ENCODE assay signal across 19 mouse cellular contexts in genomic region chr7:127218670-127219069, GRCm38 (mm10). TPM values are rescaled to one million over a fixed set of nuclear protein-coding genes. Genes with fewer than 3 reads are reported as not detected.
DNase-seq lines count a peak whose midpoint lies in the region; ATAC-seq and TF ChIP-seq lines count a peak whose summit lies in the region.
"Had no signal": no experiment of that assay in that cellular context is flagged by ENCODE, and none has a peak within 500 bp of the region (broad histone marks: within the 10 kb centered on the region; RNA-seq: fewer than 3 reads in every experiment).

No protein-coding gene starts in this region.

- ATAC-seq in heart, embryonic 13.5 days (ENCODE audit: extremely low read depth, insufficient number of reproducible peaks, low FRiP score, low TSS enrichment): no peak
- peak; percentile 20; the same call in 1 of the 2 replicates for ATAC-seq in megakaryocyte, adult 5-6 weeks (ENCODE audit: poor library complexity, severe bottlenecking)
- ATAC-seq: intestine, embryonic 16.5 days; lung, postnatal 0 days had no signal

- H3K9me3 ChIP-seq in heart, embryonic 13.5 days: no peaks in the 10 kb centered on the region
- H3K9me3 ChIP-seq in ES-Bruce4 (replicated peaks; ENCODE audit: control insufficient read depth, insufficient read depth, low read length, poor library complexity, severe bottlenecking): no peaks in the 10 kb centered on the region
- peaks cover 3% of the 10 kb centered on the region; the same call in 1 of the 2 replicates for H3K9me3 ChIP-seq in erythroblast, embryonic 14.5 days (ENCODE audit: control insufficient read depth, low read length)
- no peaks in the 10 kb centered on the region for H3K9me3 ChIP-seq in limb, embryonic 10.5 days (replicated peaks)
- H3K9me3 ChIP-seq: embryonic facial prominence, embryonic 10.5 days; forebrain, embryonic 12.5 days; limb, embryonic 12.5 days; midbrain, embryonic 12.5 days; stomach, embryonic 15.5 days had no signal

- H3K36me3 ChIP-seq in heart, embryonic 13.5 days: no peaks in the 10 kb centered on the region
- no peaks in the 10 kb centered on the region for H3K36me3 ChIP-seq in heart, adult 2 months (ENCODE audit: control insufficient read depth, insufficient read depth, low read length)
- peaks cover 4% of the 10 kb centered on the region; the same call in 1 of the 2 replicates for H3K36me3 ChIP-seq in ES-Bruce4 (ENCODE audit: control insufficient read depth, insufficient read depth, low read length, poor library complexity, severe bottlenecking)
- peaks cover 28% of the 10 kb centered on the region for H3K36me3 ChIP-seq in erythroblast, embryonic 14.5 days (ENCODE audit: control insufficient read depth)
- H3K36me3 ChIP-seq in limb, embryonic 10.5 days: peaks cover 17% of the 10 kb centered on the region
- H3K36me3 ChIP-seq: stomach, embryonic 15.5 days had no signal

- TF ChIP-seq POLR2A in heart, adult 2 months (IDR thresholded peaks at IDR 0.05; ENCODE audit: insufficient read depth, low read depth, low read length): no peak
- no peak for TF ChIP-seq POLR2A in ES-Bruce4 (IDR thresholded peaks at IDR 0.05; ENCODE audit: insufficient read depth, low read length)

- TF ChIP-seq CTCF in heart, adult 2 months (IDR thresholded peaks at IDR 0.05): no peak
- no peak for TF ChIP-seq CTCF in ES-Bruce4 (IDR thresholded peaks at IDR 0.05; ENCODE audit: low read depth, low read length)

- DNase-seq in heart, adult 2 months: no peak
- DNase-seq in left cerebral cortex, adult 11 months (ENCODE audit: low spot score): no peak
- no peak for DNase-seq in testis, postnatal 14 days (ENCODE audit: low spot score)
- no peak for DNase-seq in limb, embryonic 10.5 days (ENCODE audit: low spot score)
- DNase-seq: adrenal gland, postnatal 10 days; cerebellum, postnatal 14 days; kidney, postnatal 25 days; right cerebral cortex, postnatal 25 days had no signal

- H3K4me3 ChIP-seq in heart, embryonic 13.5 days: no peak overlapping the region
- no peak overlapping the region for H3K4me3 ChIP-seq in heart, adult 2 months
- peak overlapping the region; percentile 61 for H3K4me3 ChIP-seq in ES-Bruce4 (ENCODE audit: low read depth, low read length)
- peak overlapping the region; percentile 50 for H3K4me3 ChIP-seq in erythroblast, embryonic 14.5 days (replicated peaks)
- H3K4me3 ChIP-seq in limb, embryonic 10.5 days: no peak overlapping the region
- H3K4me3 ChIP-seq: embryonic facial prominence, embryonic 10.5 days; forebrain, embryonic 12.5 days; limb, embryonic 12.5 days; midbrain, embryonic 12.5 days; stomach, embryonic 15.5 days had no signal

- TF ChIP-seq EP300 in heart, adult 2 months (IDR thresholded peaks at IDR 0.05; ENCODE audit: insufficient read depth, low read depth, low read length): no peak
- no peak for TF ChIP-seq EP300 in ES-Bruce4 (IDR thresholded peaks at IDR 0.05; ENCODE audit: insufficient read depth, low read depth, low read length)

- H3K4me2 ChIP-seq in heart, embryonic 13.5 days: no peak overlapping the region
- H3K4me2 ChIP-seq: forebrain, embryonic 12.5 days; limb, embryonic 12.5 days; midbrain, embryonic 12.5 days; stomach, embryonic 15.5 days had no signal

- H3K79me2 ChIP-seq in heart, adult 2 months (replicated peaks; ENCODE audit: control insufficient read depth, insufficient read depth, low read length): no peaks in the 10 kb centered on the region

- H3K27ac ChIP-seq in heart, embryonic 13.5 days (replicated peaks): peak overlapping the region; percentile 84; the same call in 1 of the 2 replicates
- no peak overlapping the region for H3K27ac ChIP-seq in heart, adult 2 months
- peak overlapping the region; percentile 62 for H3K27ac ChIP-seq in ES-Bruce4 (ENCODE audit: insufficient read depth, low read length)
- H3K27ac ChIP-seq in limb, embryonic 10.5 days: no peak overlapping the region
- H3K27ac ChIP-seq: embryonic facial prominence, embryonic 10.5 days; forebrain, embryonic 12.5 days; limb, embryonic 12.5 days; midbrain, embryonic 12.5 days; stomach, embryonic 15.5 days had no signal

- peaks cover 47% of the 10 kb centered on the region for H3K4me1 ChIP-seq in heart, embryonic 13.5 days
- peaks cover 3% of the 10 kb centered on the region for H3K4me1 ChIP-seq in heart, adult 2 months (ENCODE audit: control insufficient read depth, insufficient read depth, low read length)
- no peaks in the 10 kb centered on the region for H3K4me1 ChIP-seq in ES-Bruce4 (ENCODE audit: control insufficient read depth, insufficient read depth, low read length)
- H3K4me1 ChIP-seq in erythroblast, embryonic 14.5 days (ENCODE audit: control insufficient read depth): peaks cover 86% of the 10 kb centered on the region
- H3K4me1 ChIP-seq in limb, embryonic 10.5 days: peaks cover 31% of the 10 kb centered on the region
- H3K4me1 ChIP-seq: midbrain, embryonic 12.5 days had no signal

- 83% methylated on average over 4 of the region's 4 CpGs for WGBS in heart, embryonic 13.5 days
- WGBS in heart, adult 2 months: 86% methylated on average over 4 of the region's 4 CpGs
- 93% methylated on average over 4 of the region's 4 CpGs for WGBS in limb, embryonic 10.5 days

- 0 out of 2 replicates have a peak, but pooled peaks cover 6% of the 10 kb centered on the region for H3K27me3 ChIP-seq in heart, embryonic 13.5 days (replicated peaks)
- H3K27me3 ChIP-seq in heart, adult 2 months (ENCODE audit: control insufficient read depth, insufficient read depth, low read length): no peaks in the 10 kb centered on the region
- no peaks in the 10 kb centered on the region for H3K27me3 ChIP-seq in ES-Bruce4 (ENCODE audit: control insufficient read depth, insufficient read depth, low read length, poor library complexity, severe bottlenecking)
- no peaks in the 10 kb centered on the region for H3K27me3 ChIP-seq in erythroblast, embryonic 14.5 days (ENCODE audit: control insufficient read depth)
- H3K27me3 ChIP-seq in limb, embryonic 10.5 days (ENCODE audit: low read depth, poor library complexity, severe bottlenecking): peaks cover 13% of the 10 kb centered on the region
- H3K27me3 ChIP-seq: stomach, embryonic 15.5 days had no signal

- H3K9ac ChIP-seq in heart, embryonic 13.5 days: no peak overlapping the region
- H3K9ac ChIP-seq in heart, adult 2 months (ENCODE audit: low read depth, low read length): no peak overlapping the region
- peak overlapping the region; percentile 61 for H3K9ac ChIP-seq in ES-Bruce4 (ENCODE audit: low read depth, poor library complexity, severe bottlenecking)
- H3K9ac ChIP-seq: forebrain, embryonic 12.5 days; limb, embryonic 12.5 days; midbrain, embryonic 12.5 days; stomach, embryonic 15.5 days had no signal

- intact Hi-C loops in heart, adult 2 months (cut with DNase I): no loop called here

RNA-seq across cellular contexts. Expression of gene Mylpf, which starts 10.0 kb away (rescaled TPM):
- polyA plus RNA-seq in heart, embryonic 13.5 days (2015; fragmentation: Nextera tagmentation; extraction: Ambion mirVana): 17.0 and 24.9 TPM in 2 replicates
- 1 to 10 TPM; 3.5 TPM for total RNA-seq in heart, adult 2 months (2021)
- polyA plus RNA-seq in heart, adult 2 months (2012; rRNA removed): 0.74 and 1.1 TPM in 2 replicates
- 278 and 351 TPM in 2 replicates for polyA plus RNA-seq in ES-Bruce4 (2011; ENCODE audit: insufficient read depth, insufficient read length, low read depth, missing spikeins)
- 2.0 and 3.5 TPM in 2 replicates for polyA plus RNA-seq in erythroblast, embryonic 14.5 days (2012)
- 5.0 and 6.0 TPM in 2 replicates for total RNA-seq in megakaryocyte, adult 5-6 weeks (2015)
- total RNA-seq in megakaryocyte, adult 5-6 weeks (2017): 2.3 and 3.3 TPM in 2 replicates
- 8.8 and 13.1 TPM in 2 replicates for polyA plus RNA-seq in limb, embryonic 10.5 days (2016; fragmentation: Nextera tagmentation; extraction: Ambion mirVana)

RNA-seq across cellular contexts. Expression of gene Tbc1d10b, which starts 10.4 kb away (rescaled TPM):
- polyA plus RNA-seq in heart, embryonic 13.5 days (2015; fragmentation: Nextera tagmentation; extraction: Ambion mirVana): 18.0 and 18.2 TPM in 2 replicates
- 10 to 100 TPM; 20.5 to 22.0 TPM for total RNA-seq in heart, adult 2 months (2021)
- 13.6 and 17.4 TPM in 2 replicates for polyA plus RNA-seq in heart, adult 2 months (2012; rRNA removed)
- polyA plus RNA-seq in ES-Bruce4 (2011; ENCODE audit: insufficient read depth, insufficient read length, low read depth, missing spikeins): 42.8 and 55.5 TPM in 2 replicates
- polyA plus RNA-seq in erythroblast, embryonic 14.5 days (2012): 9.3 and 10.4 TPM in 2 replicates
- total RNA-seq in megakaryocyte, adult 5-6 weeks (2015): 27.0 and 27.4 TPM in 2 replicates
- total RNA-seq in megakaryocyte, adult 5-6 weeks (2017): 59.8 and 74.2 TPM in 2 replicates
- 32.1 and 34.8 TPM in 2 replicates for polyA plus RNA-seq in limb, embryonic 10.5 days (2016; fragmentation: Nextera tagmentation; extraction: Ambion mirVana)

RNA-seq across cellular contexts. Expression of gene Zfp553, which starts 14.2 kb away (rescaled TPM):
- 21.4 and 24.1 TPM in 2 replicates for polyA plus RNA-seq in heart, embryonic 13.5 days (2015; fragmentation: Nextera tagmentation; extraction: Ambion mirVana)
- total RNA-seq in heart, adult 2 months (2021): 1 to 10 TPM; 6.0 to 6.3 TPM
- 5.0 and 6.5 TPM in 2 replicates for polyA plus RNA-seq in heart, adult 2 months (2012; rRNA removed)
- 52.1 and 57.0 TPM in 2 replicates for polyA plus RNA-seq in ES-Bruce4 (2011; ENCODE audit: insufficient read depth, insufficient read length, low read depth, missing spikeins)
- 0.26 and 0.33 TPM in 2 replicates for polyA plus RNA-seq in erythroblast, embryonic 14.5 days (2012)
- total RNA-seq in megakaryocyte, adult 5-6 weeks (2015): 2.9 and 3.1 TPM in 2 replicates
- 5.9 and 9.7 TPM in 2 replicates for total RNA-seq in megakaryocyte, adult 5-6 weeks (2017)
- 74.2 and 74.9 TPM in 2 replicates for polyA plus RNA-seq in limb, embryonic 10.5 days (2016; fragmentation: Nextera tagmentation; extraction: Ambion mirVana)

RNA-seq across cellular contexts. Expression of gene Sept1, which starts 14.3 kb away (rescaled TPM):
- polyA plus RNA-seq in heart, embryonic 13.5 days (2015; fragmentation: Nextera tagmentation; extraction: Ambion mirVana): 23.1 and 23.2 TPM in 2 replicates
- 1 to 10 TPM; 2.5 to 4.7 TPM for total RNA-seq in heart, adult 2 months (2021)
- 6.2 and 13.0 TPM in 2 replicates for polyA plus RNA-seq in heart, adult 2 months (2012; rRNA removed)
- polyA plus RNA-seq in ES-Bruce4 (2011; ENCODE audit: insufficient read depth, insufficient read length, low read depth, missing spikeins): 210 and 229 TPM in 2 replicates
- polyA plus RNA-seq in erythroblast, embryonic 14.5 days (2012): 26.0 and 36.2 TPM in 2 replicates
- total RNA-seq in megakaryocyte, adult 5-6 weeks (2015): 36.2 and 36.8 TPM in 2 replicates
- 31.2 and 42.7 TPM in 2 replicates for total RNA-seq in megakaryocyte, adult 5-6 weeks (2017)
- polyA plus RNA-seq in limb, embryonic 10.5 days (2016; fragmentation: Nextera tagmentation; extraction: Ambion mirVana): 27.0 and 29.9 TPM in 2 replicates

RNA-seq across cellular contexts. Expression of gene Cd2bp2, which starts 22.8 kb away (rescaled TPM):
- polyA plus RNA-seq in heart, embryonic 13.5 days (2015; fragmentation: Nextera tagmentation; extraction: Ambion mirVana): 42.1 TPM in 2 replicates
- 10 to 100 TPM; 33.4 to 35.2 TPM for total RNA-seq in heart, adult 2 months (2021)
- polyA plus RNA-seq in heart, adult 2 months (2012; rRNA removed): 18.2 and 26.9 TPM in 2 replicates
- 98.6 and 120 TPM in 2 replicates for polyA plus RNA-seq in ES-Bruce4 (2011; ENCODE audit: insufficient read depth, insufficient read length, low read depth, missing spikeins)
- polyA plus RNA-seq in erythroblast, embryonic 14.5 days (2012): 6.9 and 9.2 TPM in 2 replicates
- total RNA-seq in megakaryocyte, adult 5-6 weeks (2015): 16.1 and 19.0 TPM in 2 replicates
- total RNA-seq in megakaryocyte, adult 5-6 weeks (2017): 51.8 and 57.5 TPM in 2 replicates
- 85.9 and 94.0 TPM in 2 replicates for polyA plus RNA-seq in limb, embryonic 10.5 days (2016; fragmentation: Nextera tagmentation; extraction: Ambion mirVana)

Comparison
In these comparisons a context has a peak if more than half of its experiments do, and no peak if none do; other contexts are left out.
1. H3K27ac ChIP-seq: peak in heart, embryonic 13.5 days (single experiment) and ES-Bruce4 (single experiment); none in heart, adult 2 months (single experiment) and limb, embryonic 10.5 days (single experiment).
2. H3K4me3 ChIP-seq: peak in ES-Bruce4 (single experiment) and erythroblast, embryonic 14.5 days (single experiment); none in heart, embryonic 13.5 days (single experiment), heart, adult 2 months (single experiment) and limb, embryonic 10.5 days (single experiment).
3. RNA of gene Mylpf, which starts 10.0 kb away (polyA plus RNA-seq): 278 to 351 TPM in ES-Bruce4; 17.0 to 24.9 TPM in heart, embryonic 13.5 days, 8.8 to 13.1 TPM in limb, embryonic 10.5 days, 2.0 to 3.5 TPM in erythroblast, embryonic 14.5 days and 0.74 to 1.1 TPM in heart, adult 2 months; every median in the first group is over 10 times any median in the second.